In genomic region chr10:3562165-3562564, GRCm38 (mm10) we compare ENCODE assay signal across 15 mouse cellular contexts. TPM values are rescaled to one million over a fixed set of nuclear protein-coding genes. Genes with fewer than 3 reads are reported as not detected.
DNase-seq lines count a peak whose midpoint lies in the region; ATAC-seq and TF ChIP-seq lines count a peak whose summit lies in the region.
"Had no signal": no experiment of that assay in that cellular context is flagged by ENCODE, and none has a peak within 500 bp of the region (broad histone marks: within the 10 kb centered on the region; RNA-seq: fewer than 3 reads in every experiment).

No protein-coding gene starts in this region.

- no peaks in the 10 kb centered on the region for H3K4me1 ChIP-seq in heart, adult 2 months (ENCODE audit: control insufficient read depth, insufficient read depth, low read length)
- peaks cover 6% of the 10 kb centered on the region; the same call in 1 of the 2 replicates for H3K4me1 ChIP-seq in heart, embryonic 11.5 days (ENCODE audit: control insufficient read depth, insufficient read depth, low read length)
- H3K4me1 ChIP-seq in lung, postnatal 0 days (ENCODE audit: insufficient read depth, low read depth, low read length), result 0 out of 2 replicates have a peak, but pooled peaks cover 3% of the 10 kb centered on the region

- no peak for TF ChIP-seq POLR2A in heart, adult 2 months (IDR thresholded peaks at IDR 0.05; ENCODE audit: insufficient read depth, low read depth, low read length)

- H3K9me3 ChIP-seq in heart, embryonic 11.5 days (replicated peaks; ENCODE audit: control insufficient read depth, low read length), result no peaks in the 10 kb centered on the region
- H3K9me3 ChIP-seq in lung, postnatal 0 days (ENCODE audit: low read length), result no peaks in the 10 kb centered on the region
- H3K9me3 ChIP-seq: embryonic facial prominence, embryonic 13.5 days; heart, embryonic 10.5 days had no signal

- intact Hi-C loops in heart, adult 2 months (cut with DNase I), result no loop called here

- no peak for TF ChIP-seq EP300 in heart, adult 2 months (IDR thresholded peaks at IDR 0.05; ENCODE audit: insufficient read depth, low read depth, low read length)
- TF ChIP-seq EP300 in lung, postnatal 0 days (IDR thresholded peaks at IDR 0.05), result no peak

- DNase-seq in heart, adult 2 months, result no peak
- no peak for DNase-seq in lung, postnatal 0 days (ENCODE audit: low spot score)
- no peak for DNase-seq in lung, adult 18-20 months
- peak; percentile 41 for DNase-seq in ZHBTc4 (ENCODE audit: low read depth, low spot score)
- DNase-seq in splenic B cell, adult 2 months (ENCODE audit: low read depth, low spot score), result peak; percentile 16
- no peak for DNase-seq in thymus, postnatal 4 days

- TF ChIP-seq CTCF in heart, adult 2 months (IDR thresholded peaks at IDR 0.05), result peak; percentile 79
- peak; percentile 56 for TF ChIP-seq CTCF in lung, postnatal 0 days (IDR thresholded peaks at IDR 0.05)

- ATAC-seq in heart, embryonic 11.5 days (replicated peaks; ENCODE audit: insufficient number of reproducible peaks, low FRiP score, low TSS enrichment), result no peak
- ATAC-seq in lung, postnatal 0 days, result no peak
- ATAC-seq in inflammation-experienced regulatory T-cells, adult 6 months, result no peak
- ATAC-seq: forebrain, embryonic 14.5 days had no signal

- H3K9ac ChIP-seq in heart, adult 2 months (ENCODE audit: low read depth, low read length), result no peak overlapping the region
- no peak overlapping the region for H3K9ac ChIP-seq in heart, embryonic 11.5 days (ENCODE audit: low read depth, low read length)
- no peak overlapping the region for H3K9ac ChIP-seq in lung, postnatal 0 days (replicated peaks; ENCODE audit: low read depth)
- H3K9ac ChIP-seq: embryonic facial prominence, embryonic 13.5 days had no signal

- H3K36me3 ChIP-seq in heart, adult 2 months (ENCODE audit: control insufficient read depth, insufficient read depth, low read length), result no peaks in the 10 kb centered on the region
- H3K36me3 ChIP-seq in heart, embryonic 11.5 days (ENCODE audit: control insufficient read depth, insufficient read depth, low read length), result no peaks in the 10 kb centered on the region
- H3K36me3 ChIP-seq in lung, postnatal 0 days (ENCODE audit: insufficient read depth, low read length), result no peaks in the 10 kb centered on the region
- no peaks in the 10 kb centered on the region for H3K36me3 ChIP-seq in splenic B cell, adult 2 months (ENCODE audit: control insufficient read depth, insufficient read depth, low read length, poor library complexity, severe bottlenecking)
- H3K36me3 ChIP-seq: embryonic facial prominence, embryonic 13.5 days; heart, embryonic 10.5 days had no signal

- H3K27ac ChIP-seq in heart, adult 2 months, result no peak overlapping the region
- no peak overlapping the region for H3K27ac ChIP-seq in heart, embryonic 11.5 days (ENCODE audit: low read depth, low read length)
- H3K27ac ChIP-seq in lung, postnatal 0 days (ENCODE audit: low read length), result no peak overlapping the region
- H3K27ac ChIP-seq: embryonic facial prominence, embryonic 13.5 days; heart, embryonic 10.5 days had no signal

- no peaks in the 10 kb centered on the region for H3K27me3 ChIP-seq in heart, adult 2 months (ENCODE audit: control insufficient read depth, insufficient read depth, low read length)
- H3K27me3 ChIP-seq in heart, embryonic 11.5 days (ENCODE audit: control insufficient read depth, insufficient read depth, low read length), result no peaks in the 10 kb centered on the region
- H3K27me3 ChIP-seq in lung, postnatal 0 days (replicated peaks; ENCODE audit: insufficient read depth, low read length), result no peaks in the 10 kb centered on the region
- no peaks in the 10 kb centered on the region for H3K27me3 ChIP-seq in splenic B cell, adult 2 months (ENCODE audit: control insufficient read depth, insufficient read depth, low read length, poor library complexity, severe bottlenecking)
- H3K27me3 ChIP-seq: embryonic facial prominence, embryonic 13.5 days had no signal

- no peaks in the 10 kb centered on the region for H3K79me2 ChIP-seq in heart, adult 2 months (replicated peaks; ENCODE audit: control insufficient read depth, insufficient read depth, low read length)

- H3K4me3 ChIP-seq in heart, adult 2 months, result no peak overlapping the region
- H3K4me3 ChIP-seq in heart, embryonic 11.5 days (ENCODE audit: low read depth, low read length), result no peak overlapping the region
- H3K4me3 ChIP-seq in lung, postnatal 0 days (ENCODE audit: low read depth, low read length), result no peak overlapping the region
- H3K4me3 ChIP-seq: embryonic facial prominence, embryonic 13.5 days; heart, embryonic 10.5 days had no signal

- H3K4me2 ChIP-seq in heart, embryonic 11.5 days, result no peak overlapping the region
- no peak overlapping the region for H3K4me2 ChIP-seq in lung, postnatal 0 days (replicated peaks; ENCODE audit: low read depth, low read length)
- H3K4me2 ChIP-seq: embryonic facial prominence, embryonic 13.5 days had no signal

RNA-seq across cellular contexts. Expression of gene Iyd, which starts 22.1 kb away (rescaled TPM):
- not detected for total RNA-seq in heart, adult 2 months (2021)
- 0.26 TPM in 1 of 2 replicates, not detected in the other for polyA plus RNA-seq in heart, adult 2 months (2012; rRNA removed)
- polyA plus RNA-seq in heart, embryonic 11.5 days (2014; fragmentation: Nextera tagmentation; extraction: Ambion mirVana), result 0.52 TPM in 1 of 2 replicates, not detected in the other
- 4.6 and 5.3 TPM in 2 replicates for polyA plus RNA-seq in lung, postnatal 0 days (2015; fragmentation: Nextera tagmentation; extraction: Ambion mirVana)
- not detected for polyA plus RNA-seq in inflammation-experienced regulatory T-cells, adult 6 months (2017; shearing (Covaris generic))
- total RNA-seq: megakaryocyte-erythroid progenitor cell, adult 5-6 weeks had no signal
- polyA plus RNA-seq: limb, embryonic 11.5 days; neural tube, embryonic 11.5 days; testis, adult 2 months had no signal

Comparison
In these comparisons a context has a peak if more than half of its experiments do, and no peak if none do; other contexts are left out.
1. DNase-seq: peak in ZHBTc4 (single experiment) and splenic B cell, adult 2 months (single experiment); none in heart, adult 2 months (0 of 2), lung, postnatal 0 days (single experiment), lung, adult 18-20 months (0 of 2) and thymus, postnatal 4 days (single experiment).